Mouse (Mus musculus) mesoderm, embryonic 11.5 days (tissue): ENCODE measurements around the gene Atpif1.

Source experiments
- DNase-seq: peaks from one replicate; pipeline ENCODE4 v3.0.0-alpha.2; 2012; ENCODE audit warnings: low read depth, low spot score

The Atpif1 gene

DNA sequence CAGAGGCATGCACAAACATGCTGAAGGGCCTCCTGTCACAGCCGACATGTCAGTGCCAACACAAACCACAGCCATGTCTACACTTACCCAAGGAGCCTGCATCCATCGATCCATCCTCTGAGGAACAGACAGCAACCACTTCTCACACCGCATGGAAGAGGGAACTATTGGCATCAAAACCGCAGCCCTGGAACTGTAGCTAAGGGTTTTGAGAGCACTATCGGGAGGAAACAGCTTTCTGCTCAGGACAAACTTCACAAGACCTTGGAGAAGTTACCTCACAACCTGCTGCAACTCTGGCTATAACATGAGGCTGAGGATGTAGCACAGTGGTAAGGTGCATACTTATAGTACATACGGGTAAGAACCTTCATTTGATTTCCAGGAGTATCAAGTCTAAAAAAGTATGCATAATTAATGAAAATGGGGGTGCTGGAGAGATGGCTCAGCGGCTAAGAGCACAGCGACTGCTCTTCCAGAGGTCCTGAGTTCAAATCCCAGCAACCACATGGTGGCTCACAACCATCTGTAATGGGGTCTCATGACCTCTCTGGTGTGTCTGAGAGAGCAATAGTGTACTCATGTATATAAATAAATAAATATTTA, 5.4 kb downstream of the Atpif1 start:
- no peak for DNase-seq

DNA sequence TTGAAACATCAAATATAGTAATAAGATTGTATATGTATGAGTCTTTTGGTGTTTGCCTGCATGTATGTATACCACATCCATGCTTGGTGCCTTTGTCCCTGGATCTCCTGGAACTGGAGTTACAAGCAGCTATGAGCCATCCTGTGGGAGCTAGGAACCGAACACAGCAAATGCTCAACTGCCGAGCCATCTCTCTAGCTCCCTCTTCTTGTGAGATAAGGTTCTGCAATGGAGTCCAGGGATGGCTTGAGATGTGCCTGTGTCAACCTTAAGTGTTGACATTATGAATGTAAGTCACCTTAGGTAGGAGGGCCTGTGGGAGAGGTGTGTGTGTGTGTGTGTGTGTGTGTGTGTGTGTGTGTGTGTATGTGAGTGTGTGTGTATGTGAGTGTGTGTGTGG, 6.8 kb downstream of the Atpif1 start:
- no peak for DNase-seq

DNA sequence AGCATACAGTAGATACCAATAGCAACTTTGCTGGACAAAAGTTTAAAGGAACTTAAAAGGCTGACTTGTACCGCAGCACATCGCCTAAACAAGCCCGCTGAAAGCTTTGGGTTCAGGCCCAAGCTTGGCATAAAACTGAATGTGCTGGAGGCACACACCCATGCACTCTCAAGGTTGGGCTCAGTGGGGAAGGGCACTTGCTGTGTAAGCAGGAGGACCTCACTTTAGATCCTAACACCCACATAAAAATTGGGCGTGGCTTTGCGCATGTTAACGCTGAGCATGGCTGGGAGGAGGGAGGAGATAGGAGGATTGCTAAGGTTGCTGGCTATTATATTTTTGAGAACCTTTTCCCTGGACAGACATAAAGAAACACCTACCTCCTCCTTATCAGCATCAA, 8.7 kb downstream of the Atpif1 start:
- DNase-seq: no peak

DNA sequence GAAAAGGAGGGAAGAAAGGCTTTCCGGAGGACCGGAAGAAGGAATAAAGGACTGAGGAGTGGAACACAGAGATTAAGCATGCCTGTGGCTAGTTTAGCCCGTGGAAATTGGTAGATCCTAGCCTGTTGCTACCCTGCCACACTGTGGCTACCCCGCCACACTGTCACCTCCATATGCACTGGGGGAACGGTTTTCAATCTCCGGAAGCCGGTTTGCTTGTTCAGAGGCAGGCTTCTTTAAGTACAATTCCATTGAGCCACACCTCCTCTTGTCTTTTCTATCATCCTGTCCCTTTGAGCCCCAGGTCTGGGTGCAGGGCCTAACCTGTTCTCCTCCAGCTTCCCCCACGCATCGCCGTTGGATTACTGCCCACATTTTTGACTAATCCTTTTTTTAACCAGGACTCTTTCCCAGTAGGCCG, 9.1 kb downstream of the Atpif1 start:
- no peak for DNase-seq

DNA sequence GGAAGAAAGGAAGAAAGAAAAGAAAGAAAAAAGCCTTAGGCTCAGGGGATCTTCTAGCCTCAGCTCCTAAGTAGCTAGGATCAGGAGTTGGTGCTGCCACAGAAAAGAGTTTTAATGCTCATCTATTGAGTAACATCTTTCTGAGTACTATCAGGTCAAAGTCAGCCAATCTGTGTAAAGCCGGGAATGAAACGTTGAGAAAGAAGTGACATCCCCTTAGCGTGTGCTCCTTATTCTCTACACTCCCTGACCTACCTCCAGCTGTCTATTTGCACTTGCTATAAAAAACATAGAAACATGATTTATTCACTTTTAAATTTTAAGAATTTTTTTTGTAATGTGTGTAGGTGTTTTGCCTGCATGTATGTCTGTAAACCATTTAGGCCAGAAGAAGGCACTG, 14.3 kb downstream of the Atpif1 start:
- no peak for DNase-seq

DNA sequence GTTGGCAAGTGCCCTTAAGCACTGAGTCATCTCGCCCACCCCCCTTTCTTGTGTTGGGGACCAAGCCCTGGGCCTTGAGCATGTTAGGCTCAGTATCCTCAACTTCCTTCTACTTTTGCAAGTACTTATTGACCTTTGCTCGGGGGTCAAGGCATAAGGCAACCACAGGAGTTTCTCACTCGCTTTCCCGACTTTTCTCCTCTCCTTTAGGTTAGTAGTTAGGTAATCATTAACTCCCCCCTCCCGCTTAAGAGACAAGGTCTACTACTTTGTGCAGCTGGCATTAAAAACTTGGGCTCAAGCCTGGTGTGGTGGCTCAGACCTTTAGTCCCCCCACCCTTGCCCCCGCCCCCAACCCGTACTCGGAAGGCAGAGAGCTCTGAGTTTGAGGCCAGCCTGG, 15.4 kb downstream of the Atpif1 start:
- DNase-seq: no peak

DNA sequence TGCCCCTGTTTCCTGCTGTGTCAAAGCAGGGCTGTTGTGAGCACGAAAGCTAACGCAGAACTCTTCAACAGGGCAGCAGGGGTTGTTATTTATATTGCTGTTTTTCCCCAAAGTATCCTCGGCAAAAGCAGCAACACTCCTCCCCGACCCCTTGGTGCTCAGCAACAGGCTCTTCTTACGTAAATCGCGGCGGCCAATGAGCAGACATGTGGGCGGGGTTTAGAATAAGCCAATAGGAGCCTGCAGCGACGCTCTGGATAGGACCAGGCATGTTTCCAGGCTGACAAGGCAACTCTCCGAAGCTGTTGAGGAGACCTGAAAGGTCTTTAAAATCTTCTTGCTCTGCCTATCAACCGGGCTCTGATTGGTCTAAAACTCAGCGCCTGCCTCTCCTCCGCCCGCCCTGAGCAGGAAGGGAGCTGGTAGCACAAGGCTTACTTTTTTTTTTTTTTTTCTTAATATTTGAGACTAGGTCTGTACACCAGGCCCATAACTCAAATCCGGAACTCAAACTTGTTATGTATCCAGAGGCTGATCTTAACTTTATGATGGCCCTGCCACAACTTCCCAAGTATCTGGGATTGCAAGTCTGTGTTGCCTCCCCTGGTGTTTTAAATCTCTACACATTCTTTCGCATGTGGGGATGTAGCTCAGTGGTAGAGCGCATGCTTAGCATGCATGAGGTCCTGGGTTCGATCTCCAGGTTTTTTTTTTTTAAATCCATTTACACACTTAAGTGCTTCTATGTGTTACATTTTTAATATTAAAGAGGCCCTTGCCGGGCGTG, 17.9 kb downstream of the Atpif1 start:
- peak; percentile 97 for DNase-seq

DNA sequence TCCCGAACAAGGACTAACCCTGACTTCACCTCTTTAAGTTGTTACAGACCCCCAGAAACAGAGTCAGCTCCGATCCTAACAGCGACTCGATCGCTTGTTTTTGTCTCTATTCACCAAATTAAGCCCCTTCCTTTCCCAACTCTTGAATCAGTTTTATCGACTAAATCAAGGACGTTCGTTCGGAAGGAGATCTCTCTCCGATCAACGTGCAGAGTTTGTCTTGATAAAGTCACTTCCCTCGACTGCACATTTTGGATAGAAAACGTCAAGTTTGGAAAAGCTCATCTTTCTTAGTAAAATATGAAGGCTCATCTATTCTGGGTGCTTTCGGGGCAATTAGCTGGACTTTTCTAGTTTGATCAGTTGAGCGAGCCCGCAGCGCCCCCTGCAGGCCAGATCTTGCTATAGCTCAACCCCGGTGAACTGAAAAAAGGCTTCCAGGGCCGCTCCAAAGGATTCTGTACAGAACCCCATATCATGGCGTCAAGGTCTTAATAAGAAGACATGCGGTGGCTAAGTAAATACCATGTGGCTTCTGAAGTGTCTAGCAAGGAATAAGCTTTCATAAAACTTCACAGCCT, 18.8 kb downstream of the Atpif1 start:
- DNase-seq: peak; percentile 86

DNA sequence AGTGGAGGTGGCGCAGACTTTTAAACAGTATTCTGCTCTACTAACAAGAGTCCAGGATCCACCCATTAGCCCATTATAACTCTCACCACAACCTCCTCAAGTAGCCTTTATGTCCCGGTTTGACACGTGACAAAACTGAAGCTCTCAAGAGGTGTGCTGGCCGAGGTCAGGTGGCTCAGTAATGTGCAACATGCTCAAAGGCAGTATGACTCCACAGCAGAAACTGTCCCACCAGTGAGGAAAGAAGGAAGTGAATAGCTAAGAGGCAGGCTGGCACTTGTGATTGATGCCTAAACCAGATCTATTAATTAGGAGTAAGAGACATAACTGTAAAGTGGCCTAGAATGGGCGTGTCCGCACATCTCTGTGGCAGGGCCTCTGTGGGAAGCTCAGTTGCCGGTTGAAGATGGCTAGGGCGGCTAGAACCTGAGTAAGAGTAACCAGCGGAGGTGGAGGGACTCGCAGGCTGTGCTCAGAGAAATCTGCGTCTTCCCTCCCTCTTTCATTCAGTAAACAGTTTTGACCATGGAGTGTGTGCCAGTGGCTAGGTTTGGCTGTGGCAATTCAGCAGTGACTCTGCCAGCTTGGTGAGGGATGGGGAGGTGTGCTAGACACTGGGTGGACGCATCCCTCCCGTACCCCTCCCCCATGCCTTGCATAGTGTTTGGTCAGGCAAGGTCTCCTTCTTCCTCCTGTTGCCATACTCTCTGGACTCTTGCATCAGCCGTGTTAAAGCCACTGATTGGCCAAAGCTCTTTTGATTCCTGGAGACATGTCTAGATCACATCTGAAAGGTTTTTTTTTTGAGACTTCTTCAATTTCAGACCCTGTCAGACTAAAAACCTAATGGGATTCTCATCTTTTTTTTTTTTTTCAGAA, 19.8 kb downstream of the Atpif1 start:
- no peak for DNase-seq

DNA sequence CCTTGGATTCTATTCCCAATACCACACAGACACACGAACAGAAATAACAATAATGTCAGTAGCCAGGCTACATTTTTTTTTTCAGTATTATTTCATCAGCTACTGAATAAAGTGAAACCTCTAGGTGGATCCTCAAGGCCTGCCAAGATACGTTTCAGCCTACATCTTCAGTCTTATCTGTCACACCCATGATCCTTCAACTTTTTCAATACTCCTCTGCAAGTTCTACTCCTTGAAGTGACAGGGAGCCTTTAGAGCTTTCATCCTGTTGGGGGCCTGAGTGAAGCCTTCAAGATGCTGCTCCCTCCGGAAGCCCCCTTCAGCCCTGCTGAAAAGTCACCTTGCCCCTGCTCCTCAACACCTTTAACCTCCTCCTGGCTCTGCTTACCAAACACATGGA, 21.4 kb downstream of the Atpif1 start:
- DNase-seq: no peak

DNA sequence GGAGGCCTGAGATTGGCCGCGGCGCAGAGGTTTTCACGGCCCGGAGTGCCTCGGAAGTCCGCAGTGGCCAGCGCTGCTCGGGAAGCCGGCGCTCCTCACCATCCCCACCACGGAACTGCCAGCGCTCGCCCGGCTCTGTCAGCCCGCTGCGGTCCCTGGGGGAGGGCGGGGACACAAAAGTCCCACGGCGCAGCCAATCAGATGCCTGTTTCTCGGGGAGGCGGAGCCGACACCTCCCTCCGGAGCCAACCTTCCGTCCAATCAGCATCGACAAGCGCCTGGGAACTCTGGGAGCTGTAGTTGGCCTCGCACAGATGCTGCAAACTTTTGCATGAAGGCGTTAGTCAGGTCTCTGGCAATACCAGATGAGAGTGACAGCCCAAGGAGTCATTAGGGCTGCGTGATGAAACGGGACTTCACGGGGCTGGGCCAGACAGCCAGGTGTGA, 23.1 kb downstream of the Atpif1 start, which contains the start of gene Sesn2:
Gene Sesn2 (minus strand): TSS at position 150 of the 447 bp plus-strand sequence.
- DNase-seq: peak; percentile 98

DNA sequence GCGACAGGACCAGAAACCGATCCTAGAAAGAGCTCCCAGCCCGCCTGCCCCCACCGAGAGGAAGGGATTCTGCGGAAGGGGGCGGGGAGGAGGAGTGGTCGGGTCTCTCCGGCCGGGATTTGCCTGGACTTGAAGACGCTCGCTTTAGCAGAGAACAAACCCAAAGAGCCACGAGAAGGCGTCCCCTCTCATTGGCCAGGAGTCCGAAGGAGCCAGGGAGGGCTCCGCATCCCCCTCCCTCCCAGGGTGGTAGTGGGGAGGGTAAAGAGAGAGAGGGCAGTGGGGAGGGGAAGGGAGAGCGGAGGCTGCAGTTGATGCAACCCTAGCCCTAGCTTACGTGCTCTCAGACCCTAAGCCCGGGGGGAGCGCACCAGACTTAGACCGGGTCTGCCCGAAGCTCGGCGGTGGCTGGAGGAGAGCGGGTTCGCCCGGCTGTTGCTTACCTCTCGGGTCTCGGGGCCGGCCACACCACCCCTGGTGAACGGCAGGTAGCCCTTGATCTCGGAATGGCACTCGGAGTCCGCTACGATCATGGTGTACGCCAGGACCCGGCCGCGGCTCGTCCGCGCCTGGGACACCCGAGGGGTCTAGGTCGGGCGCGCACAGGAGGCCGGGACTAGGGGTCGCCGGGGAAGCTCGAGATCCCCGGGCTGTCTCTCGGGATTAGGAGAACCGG, 23.7 kb downstream of the Atpif1 start:
- peak; percentile 93 for DNase-seq

DNA sequence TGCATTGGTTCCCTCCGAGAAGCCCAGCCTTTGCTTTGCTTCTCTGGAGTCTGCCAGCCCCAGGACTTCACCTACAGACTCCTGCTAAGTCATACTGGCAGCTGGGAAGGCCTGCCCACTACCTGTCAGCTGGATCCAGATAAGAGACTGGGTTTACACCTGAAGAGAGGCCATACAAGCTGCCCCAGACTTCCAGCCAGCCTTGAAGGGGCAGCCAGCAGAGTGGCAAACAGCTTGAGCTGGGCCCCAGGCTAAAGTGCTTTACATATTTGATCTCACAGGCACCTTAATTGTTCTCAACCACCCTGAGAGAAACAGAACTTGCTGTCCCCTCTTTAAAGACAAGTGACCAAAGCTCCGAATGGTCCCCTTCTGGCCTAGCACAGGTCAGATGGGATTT, 26.2 kb downstream of the Atpif1 start:
- DNase-seq: no peak

DNA sequence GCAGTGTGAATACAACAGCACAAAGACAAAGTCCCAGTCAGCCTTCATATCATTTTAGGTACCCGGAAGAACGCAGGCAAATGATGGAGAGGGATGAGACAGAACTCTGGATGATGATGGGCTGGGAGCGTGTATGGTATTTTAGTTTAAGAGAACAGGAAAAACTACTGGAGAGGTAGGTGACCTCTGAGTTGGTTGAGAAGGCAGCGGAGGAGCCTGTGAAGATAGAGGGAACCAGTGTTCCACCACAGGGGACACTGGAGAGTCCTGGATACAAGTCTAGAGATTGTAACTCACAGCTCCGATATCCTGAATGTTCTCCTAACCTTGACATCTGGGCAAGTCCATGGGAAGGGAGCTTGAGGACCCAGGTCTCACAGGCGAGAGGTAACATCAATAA, 27.2 kb downstream of the Atpif1 start:
- DNase-seq: no peak

DNA sequence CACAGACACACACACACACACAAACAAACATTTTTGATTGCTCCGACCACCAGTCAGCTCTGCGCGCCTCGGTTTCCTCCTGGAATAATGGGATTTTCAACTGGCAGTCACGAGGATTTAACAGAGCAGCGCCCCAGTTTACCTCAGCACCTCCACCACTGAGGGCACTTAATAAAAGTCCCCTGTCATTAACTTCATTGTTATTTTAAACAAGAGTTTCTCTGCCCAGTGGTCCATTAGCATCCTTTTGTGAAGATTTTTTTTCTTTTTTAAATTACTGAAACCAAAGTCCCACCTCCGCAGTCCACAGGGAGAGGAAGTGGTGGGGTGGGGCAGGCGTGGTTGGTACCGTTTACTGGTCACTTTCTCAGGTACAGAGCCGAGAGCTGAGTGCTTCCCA, 27.7 kb downstream of the Atpif1 start:
- no peak for DNase-seq

DNA sequence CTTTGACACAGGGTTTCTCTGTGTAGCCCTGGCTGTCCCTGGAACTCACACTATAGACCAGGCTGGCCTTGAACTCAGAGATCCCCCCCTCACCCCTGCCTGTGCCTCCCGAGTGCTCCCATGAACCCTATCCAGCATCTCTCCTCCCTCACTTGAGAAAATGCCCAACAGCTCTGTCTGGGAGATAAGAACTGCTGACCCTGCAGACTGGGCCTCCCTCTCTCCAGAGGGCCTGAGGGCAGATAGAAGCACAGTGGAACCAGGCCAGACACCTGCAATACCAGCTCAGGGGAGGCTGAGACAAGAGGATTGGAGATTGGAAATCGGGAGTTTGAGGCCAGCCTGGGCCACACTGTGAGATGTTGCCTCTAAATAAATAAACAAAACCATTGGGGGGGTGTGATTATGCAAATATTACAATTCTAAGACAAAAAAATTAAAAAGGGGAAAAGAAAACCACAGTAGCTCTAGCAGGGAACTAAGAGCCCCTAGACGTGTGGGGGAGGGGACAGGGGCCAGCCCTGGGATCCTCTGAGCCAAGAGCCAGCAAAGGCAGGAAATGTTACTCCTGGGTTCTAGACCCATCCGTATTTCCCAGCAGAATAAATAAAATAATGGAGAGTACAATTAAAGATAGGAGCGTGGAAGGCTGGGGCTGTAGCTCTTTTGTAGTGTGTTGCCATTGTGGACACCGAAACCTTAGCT, 28.3 kb downstream of the Atpif1 start:
- no peak for DNase-seq

DNA sequence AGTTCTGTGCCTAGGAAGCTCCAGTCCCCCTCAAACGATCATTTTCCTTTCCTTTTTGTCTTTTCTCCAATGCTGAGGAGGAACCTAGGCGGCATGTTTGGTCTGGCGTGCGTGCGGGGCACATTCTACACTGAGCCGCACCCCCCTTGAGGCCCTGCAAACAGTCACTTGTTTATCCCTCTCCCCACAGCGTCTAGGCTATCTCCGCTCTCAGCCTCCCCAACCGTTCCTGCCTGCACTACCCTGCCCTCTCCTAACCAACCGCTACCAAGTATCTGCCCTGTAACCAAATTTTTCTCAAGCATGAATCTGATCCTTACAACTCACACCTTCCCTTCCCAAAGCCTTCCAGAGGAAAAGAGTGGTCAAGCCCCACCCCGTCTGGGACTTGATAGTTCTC, 30.1 kb downstream of the Atpif1 start:
- no peak for DNase-seq

DNA sequence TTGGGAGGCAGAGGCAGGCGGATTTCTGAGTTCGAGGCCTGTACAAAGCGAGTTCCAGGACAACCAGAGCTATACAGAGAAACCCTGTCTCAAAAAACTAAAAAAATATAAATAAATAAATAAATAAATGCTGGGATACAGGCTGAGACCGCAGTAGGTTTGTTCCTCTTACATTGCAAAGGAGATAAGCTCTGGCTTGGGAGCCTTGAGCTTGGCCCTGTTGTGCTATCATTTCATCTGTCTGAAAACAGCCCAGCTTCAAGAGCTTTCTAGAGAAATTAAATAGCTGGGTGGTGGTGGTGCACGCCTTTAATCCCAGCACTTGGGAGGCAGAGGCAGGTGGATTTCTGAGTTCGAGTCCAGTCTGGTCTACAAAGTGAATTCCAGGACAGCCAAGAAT, 31.8 kb downstream of the Atpif1 start:
- no peak for DNase-seq

DNA sequence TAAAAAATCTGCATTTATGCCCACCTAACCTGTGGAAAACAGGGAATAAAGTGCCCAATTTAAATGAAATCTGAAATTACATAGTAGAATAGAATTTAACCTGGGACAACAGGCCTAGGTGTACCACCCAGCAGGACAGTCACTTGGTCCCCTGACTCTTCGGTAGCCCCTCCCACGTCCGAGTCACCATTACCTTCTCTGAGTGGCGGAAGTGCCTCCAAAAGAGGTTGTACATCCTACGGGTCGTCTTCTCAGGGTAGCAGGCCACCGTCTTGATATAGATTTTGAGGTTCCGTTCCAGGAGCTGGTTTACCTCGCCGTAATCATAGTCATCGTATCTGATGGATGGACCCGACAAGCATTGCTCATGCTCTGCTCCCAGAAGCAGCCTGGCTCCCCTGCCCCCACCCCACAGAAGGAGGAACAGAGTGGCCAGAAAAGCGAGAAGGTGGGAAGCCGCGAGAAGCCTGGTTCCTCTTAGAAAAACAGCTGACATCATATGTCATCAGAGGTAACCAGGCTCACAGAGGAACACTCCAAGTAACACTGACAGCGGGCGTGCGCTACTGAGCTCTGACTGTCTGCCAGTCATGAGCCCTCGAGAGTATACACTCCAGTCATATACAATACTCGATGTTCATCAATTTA, 39.1 kb downstream of the Atpif1 start:
- DNase-seq: no peak
